Mouse (Mus musculus) ovary, adult 18-20 months (tissue): Measurements from ENCODE around the gene Ece1.

Experiments used
- DNase-seq: peaks from one replicate; pipeline ENCODE4 v3.0.0; 2022; ENCODE audit warnings: low spot score, mixed read lengths

The Ece1 gene

DNA sequence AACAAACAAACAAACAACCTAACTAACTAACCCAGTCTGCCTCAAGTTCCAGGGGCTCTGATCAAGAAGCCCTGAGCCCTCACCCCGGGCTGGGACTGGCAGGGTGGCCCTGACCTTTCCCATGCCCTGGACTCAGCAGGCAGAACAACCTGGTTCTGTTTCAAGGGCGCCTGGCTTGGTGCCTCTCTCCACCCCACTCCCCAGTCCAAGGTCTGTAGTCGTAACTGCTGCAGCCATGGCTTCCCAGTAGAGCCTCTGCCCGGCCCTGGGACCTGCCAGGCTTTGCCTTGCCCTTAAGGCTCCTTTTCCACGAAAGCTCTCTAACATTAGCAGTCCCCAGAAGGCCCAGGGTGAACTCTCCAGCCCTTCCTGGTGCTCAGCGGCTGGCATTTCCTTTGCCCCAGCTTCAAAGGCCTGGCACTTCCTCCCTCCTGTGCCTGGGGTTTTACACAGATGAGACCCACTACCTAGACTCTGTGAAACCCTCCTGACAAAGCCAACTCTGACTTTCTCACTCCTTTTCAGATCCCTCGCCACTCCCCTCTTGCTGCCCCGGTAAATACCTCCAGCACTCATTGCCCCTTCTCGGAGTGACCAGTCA lies 6.2 kb upstream of the Ece1 start:
- DNase-seq: peak; percentile 85

- DNase-seq: no peak
These were observed 4.9 kb upstream of the Ece1 start for GRCm38 (mm10) chr4:137857116-137857515.

DNA sequence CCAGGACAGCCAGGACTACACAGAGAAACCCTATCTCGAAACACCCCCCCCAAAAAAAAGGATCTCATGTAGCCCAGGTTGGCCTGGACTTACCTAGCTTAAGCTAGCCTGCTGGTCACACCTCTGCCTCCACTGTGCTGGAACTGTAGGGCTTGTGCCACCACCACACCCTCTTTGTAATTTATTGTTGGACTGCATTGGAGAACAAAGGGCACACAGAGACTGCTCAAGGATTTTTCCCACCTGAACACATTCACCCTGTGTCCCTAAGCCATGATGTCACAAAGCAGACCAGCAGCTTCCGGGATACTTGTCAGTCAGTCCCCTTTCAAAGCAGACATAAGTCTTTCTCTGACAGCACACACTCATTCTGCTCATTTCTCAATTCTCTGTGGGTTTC lies 3.7 kb upstream of the Ece1 start:
- no peak for DNase-seq

- no peak for DNase-seq
These were observed 501 bp upstream of the Ece1 start for GRCm38 (mm10) chr4:137861461-137862011.

DNA sequence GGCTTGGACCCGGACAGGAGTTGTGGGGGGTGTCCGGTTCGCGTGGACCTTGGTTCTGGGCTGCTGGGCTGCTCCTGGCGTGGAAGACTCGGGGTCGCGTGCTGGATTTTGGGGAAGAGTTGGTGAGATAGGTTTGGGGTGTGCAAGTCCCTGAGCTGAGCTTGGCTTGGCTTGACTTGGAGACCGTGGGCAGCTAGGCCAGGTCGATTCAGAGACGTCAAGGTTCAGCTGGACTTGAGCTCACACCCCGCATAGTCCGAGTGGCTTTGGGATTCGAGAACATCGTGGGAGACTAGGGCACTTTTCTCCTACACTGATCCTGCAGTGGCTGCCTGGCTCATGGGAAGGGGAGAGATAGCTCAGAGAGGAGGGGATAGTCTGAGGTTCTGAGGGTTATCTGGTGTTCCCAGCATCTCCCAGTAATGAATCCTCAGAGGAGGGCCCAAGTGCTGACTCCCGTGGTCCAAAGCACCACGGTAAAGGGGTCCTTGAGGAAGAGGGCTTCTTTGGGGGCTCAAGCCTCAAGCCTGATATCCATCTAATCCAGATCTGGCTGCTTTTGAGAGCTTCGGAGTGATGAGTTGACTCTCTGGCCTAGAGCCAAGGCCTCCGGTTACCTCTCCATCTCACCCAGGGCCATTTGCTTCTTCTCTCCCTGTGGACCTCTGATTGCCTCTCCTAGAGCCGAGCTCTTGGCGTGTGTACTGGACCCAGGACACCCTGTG lies 641 bp downstream of the Ece1 start:
- DNase-seq: no peak

- no peak for DNase-seq
These were observed 2.0 kb downstream of the Ece1 start for GRCm38 (mm10) chr4:137864031-137864430.

DNA sequence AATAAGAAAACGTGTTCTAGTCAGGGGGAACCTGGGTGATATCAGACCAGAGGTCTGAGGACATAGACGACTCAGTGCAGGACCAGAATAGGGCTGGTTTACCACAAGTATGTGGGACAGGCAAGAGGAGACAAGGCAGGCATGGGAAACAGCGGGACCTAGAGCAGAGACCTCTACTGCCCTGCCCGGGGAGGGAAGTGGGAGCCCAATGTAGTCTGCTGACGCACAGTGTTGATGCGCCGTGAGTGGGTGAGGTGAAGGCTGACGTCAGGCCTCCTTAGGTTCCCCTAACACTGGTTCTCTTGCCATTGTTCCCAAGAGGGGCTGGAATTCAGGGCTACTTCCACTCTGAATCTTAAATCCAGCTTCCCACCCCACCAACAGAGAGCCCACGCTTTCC lies 2.7 kb downstream of the Ece1 start:
- DNase-seq: no peak

GRCm38 (mm10) chr4:137865221-137865641 lies 3.2 kb downstream of the Ece1 start:
- no peak for DNase-seq

DNA sequence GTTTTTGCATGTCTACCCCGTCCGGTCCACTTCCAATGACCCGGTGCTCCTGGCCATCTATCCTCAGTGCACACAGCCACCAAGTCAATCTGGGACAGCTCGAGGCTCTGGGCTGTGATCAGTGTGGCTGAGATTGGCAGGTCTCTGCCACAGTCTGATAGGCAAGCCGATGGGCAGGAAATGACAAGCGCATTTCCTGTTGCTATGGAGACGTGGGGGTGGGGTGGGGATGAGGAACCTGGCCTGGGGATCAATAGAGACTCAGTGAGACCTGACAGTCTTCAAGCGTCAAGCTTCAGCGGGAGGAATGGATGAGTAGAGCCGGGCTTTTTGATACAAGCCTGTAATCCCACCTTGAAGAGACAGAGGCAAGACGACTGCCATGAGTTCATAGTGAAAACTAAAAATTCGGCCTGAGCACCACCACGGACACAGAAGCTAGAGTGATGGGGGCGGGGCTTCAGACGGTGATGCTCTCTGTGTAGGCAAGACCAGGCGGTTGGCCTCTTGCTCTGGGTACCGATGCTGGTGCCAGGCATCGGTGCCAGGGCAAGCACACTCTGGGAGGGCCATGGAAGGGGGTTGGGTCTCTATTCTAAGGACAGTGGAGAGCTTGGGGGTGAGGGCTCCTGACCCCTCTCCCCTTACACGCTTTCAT lies 4.3 kb downstream of the Ece1 start:
- no peak for DNase-seq

DNA sequence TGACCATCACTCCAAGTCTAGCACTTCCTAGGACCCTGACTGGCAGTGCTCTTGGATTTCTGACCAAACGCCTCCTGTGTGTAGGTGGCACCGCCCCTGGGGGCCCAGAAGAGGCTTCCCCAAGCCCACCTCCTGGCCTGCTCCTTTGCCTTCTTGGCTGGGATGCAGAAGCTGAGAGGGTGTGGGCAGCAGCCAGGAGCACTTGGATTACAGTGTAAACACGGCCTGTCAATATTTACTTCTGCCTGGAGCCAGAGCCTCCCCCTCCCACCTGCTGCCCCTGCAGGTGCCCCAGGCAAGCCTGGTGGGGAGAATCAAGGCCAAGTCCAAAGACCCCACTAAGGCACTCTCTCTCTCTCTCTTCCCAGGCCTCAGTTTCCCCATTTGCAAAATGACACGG lies 5.2 kb downstream of the Ece1 start:
- DNase-seq: no peak

- peak; percentile 66 for DNase-seq
These were observed 5.7 kb downstream of the Ece1 start for GRCm38 (mm10) chr4:137867675-137868257.

- no peak for DNase-seq
These were observed 7.7 kb downstream of the Ece1 start for GRCm38 (mm10) chr4:137869667-137870274.

- DNase-seq: no peak
These were observed 8.9 kb downstream of the Ece1 start for GRCm38 (mm10) chr4:137870979-137871378.

GRCm38 (mm10) chr4:137871431-137871830 lies 9.4 kb downstream of the Ece1 start:
- DNase-seq: no peak

DNA sequence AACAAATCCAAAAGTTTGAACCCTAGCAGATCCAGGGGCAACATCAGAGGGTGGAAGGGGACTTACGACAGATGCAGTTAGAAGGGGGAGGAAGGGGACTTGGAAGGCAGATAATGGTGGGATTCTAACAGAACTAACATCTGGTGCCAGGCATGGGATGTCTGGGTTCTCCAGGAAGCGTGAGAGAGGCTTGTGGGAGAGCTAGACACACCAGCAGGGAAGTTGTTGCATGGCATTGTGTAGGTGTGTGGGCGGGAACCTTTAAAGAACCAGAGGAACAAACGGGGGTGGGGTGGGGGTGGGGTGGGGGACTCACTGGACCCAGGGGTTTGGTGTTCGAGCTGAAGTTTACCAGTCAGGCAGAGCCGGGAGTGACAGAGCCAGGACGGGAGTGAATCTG lies 12.3 kb downstream of the Ece1 start:
- DNase-seq: no peak

- DNase-seq: no peak
These were observed 12.8 kb downstream of the Ece1 start for GRCm38 (mm10) chr4:137874826-137875225.

DNA sequence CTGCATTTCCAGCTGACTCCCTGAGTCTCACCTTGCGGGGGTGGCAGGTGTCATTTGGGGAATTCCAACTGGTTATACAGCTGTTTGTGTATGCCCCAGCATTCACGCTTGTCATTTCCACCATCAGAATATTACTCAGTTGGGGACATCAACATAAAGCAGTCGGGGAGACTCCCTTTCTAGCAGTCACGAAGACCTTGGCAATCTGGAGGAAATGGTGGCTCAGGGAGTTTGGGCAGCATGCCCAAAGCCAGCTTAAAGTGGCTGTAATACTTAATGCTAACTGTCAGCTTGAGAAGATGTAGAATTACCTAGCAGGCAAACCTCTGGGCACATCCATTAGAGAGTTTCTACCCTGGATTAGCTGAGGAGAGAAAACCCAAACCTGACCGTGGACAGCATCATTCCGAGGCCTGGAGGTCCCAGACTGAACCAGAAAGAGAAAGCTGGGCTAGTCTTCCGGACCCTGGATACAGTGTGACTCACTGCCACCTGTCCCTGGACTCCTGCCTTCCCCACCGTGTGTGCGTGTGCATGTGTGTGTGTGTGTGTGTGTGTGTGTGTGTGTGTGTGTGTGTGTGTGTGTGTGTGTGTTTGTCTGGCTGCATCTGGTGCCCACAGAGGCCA lies 13.5 kb downstream of the Ece1 start:
- DNase-seq: no peak

- DNase-seq: no peak
These were observed 14.8 kb downstream of the Ece1 start for GRCm38 (mm10) chr4:137876834-137877233.

DNA sequence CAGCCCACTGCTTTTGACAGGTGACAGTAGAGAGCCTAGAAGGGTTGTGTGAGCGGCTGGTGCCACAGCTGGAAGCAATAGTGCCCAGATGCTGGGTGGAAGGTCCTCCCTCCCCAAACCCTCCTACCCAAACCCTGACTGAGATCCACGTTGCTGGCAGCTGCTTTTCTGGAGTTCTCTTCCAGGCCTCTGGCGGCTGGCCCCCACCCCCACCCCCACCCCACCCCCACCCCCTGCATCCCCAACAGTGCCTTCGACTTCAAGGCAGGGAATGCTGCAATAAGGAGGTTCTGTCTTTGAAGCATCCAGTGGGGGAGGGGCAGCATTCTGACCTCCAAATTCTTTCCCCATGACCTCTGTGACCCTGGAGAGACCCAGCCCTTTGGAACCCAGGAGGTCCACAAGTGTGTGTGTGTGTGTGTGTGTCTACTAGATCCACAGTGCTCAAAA lies 15.4 kb downstream of the Ece1 start:
- no peak for DNase-seq

GRCm38 (mm10) chr4:137879383-137880156 lies 17.5 kb downstream of the Ece1 start:
- no peak for DNase-seq

- no peak for DNase-seq
These were observed 19.4 kb downstream of the Ece1 start for GRCm38 (mm10) chr4:137881445-137881844.
